Mouse (Mus musculus): ENCODE data around the gene Psme2.

Psme2 gene

DNA sequence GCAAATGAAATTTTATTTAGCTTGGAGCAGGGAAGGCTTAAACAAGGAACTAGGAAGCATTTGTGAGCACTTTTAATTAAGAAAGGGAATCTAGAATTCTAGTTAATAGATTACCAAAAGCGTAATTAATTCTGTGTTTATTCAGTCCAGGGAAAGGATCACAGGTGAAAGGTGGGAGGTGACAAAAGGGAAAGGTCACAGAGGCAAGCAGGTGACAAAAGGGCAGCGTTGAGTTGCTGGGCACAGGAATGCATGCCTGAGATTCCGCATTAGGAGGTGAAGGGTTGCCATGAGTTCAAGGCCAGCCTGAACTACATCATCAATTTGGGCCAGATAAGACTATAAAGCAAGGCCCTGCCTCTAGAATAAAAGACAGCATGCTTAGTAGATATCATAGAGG is 23.4 kb downstream of the Psme2 start:
- DNase-seq (ENCODE audit: low spot score in 2 of 2) = no peak

DNA sequence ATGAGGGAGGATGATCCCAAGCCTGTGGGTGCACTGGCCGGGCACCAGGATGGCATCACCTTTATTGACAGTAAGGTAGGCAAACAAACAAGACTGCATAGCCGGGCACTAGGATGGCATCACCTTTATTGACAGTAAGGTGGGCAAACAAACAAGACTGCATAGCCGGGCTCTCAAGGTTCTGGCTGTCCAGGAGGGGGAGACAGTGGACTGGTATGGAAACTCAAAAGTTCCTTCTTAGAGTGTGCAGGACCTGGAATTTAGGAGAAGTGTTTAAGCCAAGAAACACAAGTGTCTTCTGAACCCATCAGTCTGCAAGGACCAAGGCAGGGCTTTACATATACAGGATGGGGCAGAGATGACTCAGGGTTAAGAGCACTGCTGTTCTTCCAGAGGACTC is 25.2 kb downstream of the Psme2 start:
- DNase-seq (ENCODE audit: low spot score in 2 of 2) = no peak

- DNase-seq (ENCODE audit: low spot score in 2 of 2) = no peak
Observed at GRCm38 (mm10) chr14:55563249-55563648, 27.7 kb downstream of the Psme2 start.

DNA sequence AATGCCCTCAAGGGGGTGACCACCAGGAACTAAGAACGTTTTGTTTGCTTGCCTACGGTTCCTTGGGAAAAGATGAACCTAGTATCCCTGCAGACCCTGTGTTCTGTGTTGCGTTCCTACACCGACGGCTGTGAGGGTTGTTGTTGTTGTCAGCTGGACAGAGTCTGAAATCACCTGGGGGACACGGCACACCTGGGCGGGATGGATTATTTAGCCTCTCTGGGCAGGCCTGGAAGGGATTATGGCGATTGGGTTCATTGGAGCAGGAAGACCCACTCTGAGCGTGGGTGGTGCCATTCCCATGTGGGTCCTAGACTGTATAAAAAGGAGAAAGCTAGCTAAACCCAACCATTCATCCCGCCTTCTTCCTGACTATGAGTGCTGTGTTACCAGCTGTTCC is 29.1 kb downstream of the Psme2 start:
- no peak for DNase-seq (ENCODE audit: low spot score in 2 of 2)

- peak; percentile 98 to 99 for DNase-seq (ENCODE audit: low spot score in 2 of 2)
Observed at GRCm38 (mm10) chr14:55560202-55561073, 30.5 kb downstream of the Psme2 start, which contains the start of gene A730061H03Rik. Gene A730061H03Rik, minus strand, starts transcription at chr14:55560406.

- peak; percentile 74 to 91 for DNase-seq (ENCODE audit: low spot score in 2 of 2)
Observed at GRCm38 (mm10) chr14:55559799-55560201, 31.1 kb downstream of the Psme2 start, which contains the start of gene Dcaf11. Gene Dcaf11, plus strand, starts transcription at chr14:55560006.

GRCm38 (mm10) chr14:55558740-55559448 is 32.0 kb downstream of the Psme2 start:
- DNase-seq (ENCODE audit: low spot score in 2 of 2) = no peak

DNA sequence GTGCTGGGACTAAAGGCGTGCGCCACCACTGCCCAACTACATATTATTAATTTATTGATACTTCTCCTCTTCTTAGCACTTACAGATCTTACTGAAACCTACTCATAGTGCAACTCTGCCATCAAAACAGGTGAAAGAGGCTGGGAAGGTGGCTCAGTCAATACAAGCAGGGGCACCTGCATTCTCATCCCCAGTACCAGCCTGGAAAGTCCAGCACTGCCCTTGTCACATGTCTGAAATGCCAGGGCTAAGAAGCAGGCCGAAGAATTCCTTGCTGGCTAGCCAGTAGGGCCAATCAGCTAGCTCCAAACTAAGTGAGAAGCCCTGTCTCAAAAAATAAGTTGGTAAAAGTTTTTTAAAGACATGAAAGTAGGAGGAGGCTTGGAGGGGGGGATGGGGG is 33.3 kb downstream of the Psme2 start:
- DNase-seq (ENCODE audit: low spot score in 2 of 2) = no peak

DNA sequence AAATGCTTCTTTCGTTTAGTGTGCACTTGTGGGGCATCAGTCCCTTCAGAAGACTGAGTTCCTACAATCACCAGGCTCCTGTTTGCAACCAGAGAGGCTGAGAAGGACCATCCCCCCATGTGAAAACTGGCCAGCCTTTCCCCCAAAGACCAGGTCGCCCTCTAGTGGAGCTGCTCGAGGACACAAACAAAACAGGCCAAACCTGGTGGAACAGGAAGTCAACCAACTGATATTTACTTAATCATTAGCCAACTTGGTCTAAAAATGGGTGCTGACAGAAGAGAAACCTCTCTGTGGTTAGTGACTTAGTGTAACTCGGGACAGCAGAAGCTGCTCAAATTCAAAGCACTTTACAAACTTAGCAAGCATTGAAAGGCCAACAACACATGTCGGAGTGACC is 33.9 kb downstream of the Psme2 start:
- DNase-seq (ENCODE audit: low spot score in 2 of 2) = peak in 1 of 2 experiments; percentile 79

- no peak for DNase-seq (ENCODE audit: low spot score in 2 of 2)
Observed at GRCm38 (mm10) chr14:55555788-55556187, 35.1 kb downstream of the Psme2 start.

DNA sequence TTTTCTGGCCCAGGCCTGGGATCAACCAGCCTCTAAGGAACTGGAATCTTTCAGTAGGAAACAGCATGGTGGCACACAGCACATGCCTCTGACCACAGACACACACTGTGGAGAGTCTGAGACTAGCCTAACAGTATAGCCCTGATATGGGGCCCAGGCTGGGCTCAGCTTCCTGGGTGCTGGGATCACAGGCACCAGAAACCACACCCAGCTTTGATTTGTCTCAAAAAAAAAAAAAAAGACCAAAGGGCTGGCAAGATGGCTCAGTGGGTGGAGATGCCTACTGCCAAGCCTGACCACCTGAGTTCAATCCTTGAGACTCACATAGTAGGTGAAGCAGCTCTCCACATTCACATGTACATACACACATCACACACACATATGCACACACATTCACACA is 36.3 kb downstream of the Psme2 start:
- no peak for DNase-seq (ENCODE audit: low spot score in 2 of 2)

- DNase-seq (ENCODE audit: low spot score in 2 of 2) = no peak
Observed at GRCm38 (mm10) chr14:55551794-55552193, 39.1 kb downstream of the Psme2 start.

GRCm38 (mm10) chr14:55551347-55551746 is 39.6 kb downstream of the Psme2 start:
- DNase-seq (ENCODE audit: low spot score in 2 of 2) = no peak

DNA sequence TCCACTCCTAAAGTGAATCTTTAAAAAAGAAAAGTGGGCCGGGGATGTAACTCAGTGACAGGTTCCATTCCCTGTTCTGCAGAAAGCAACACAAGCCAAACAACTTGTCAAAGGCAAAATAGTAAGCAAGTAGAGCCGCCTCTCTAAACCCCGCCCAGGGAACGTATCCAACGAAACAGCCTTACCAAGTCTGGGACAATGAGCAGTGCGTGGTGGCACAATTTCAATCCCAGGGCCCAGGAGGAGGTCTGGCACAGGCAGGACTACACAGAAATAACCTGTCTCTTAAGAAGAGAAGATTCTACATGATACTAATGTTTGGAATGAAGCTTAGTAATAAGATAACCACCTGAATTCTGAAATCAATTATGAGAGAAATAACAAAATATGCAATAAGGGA is 40.7 kb downstream of the Psme2 start:
- no peak for DNase-seq (ENCODE audit: low spot score in 2 of 2)

DNA sequence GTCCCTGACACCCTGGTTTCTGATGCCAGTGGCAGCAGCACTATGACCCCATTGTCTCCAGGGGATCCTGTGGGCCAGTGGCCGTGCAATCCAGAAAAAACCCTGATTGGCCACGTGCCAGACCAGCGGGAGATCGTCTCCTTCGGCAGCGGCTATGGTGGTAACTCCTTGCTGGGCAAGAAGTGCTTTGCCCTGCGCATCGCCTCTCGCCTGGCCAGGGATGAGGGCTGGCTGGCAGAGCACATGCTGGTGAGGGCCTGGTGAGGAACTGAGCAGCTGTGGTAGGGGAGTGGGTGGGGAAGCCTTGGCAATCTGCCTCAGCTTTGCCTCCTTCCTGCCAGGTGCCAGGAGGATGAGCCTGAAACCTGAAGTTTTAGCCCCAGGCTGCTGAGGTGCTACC is 46.6 kb downstream of the Psme2 start:
- DNase-seq (ENCODE audit: low spot score in 2 of 2) = no peak

DNA sequence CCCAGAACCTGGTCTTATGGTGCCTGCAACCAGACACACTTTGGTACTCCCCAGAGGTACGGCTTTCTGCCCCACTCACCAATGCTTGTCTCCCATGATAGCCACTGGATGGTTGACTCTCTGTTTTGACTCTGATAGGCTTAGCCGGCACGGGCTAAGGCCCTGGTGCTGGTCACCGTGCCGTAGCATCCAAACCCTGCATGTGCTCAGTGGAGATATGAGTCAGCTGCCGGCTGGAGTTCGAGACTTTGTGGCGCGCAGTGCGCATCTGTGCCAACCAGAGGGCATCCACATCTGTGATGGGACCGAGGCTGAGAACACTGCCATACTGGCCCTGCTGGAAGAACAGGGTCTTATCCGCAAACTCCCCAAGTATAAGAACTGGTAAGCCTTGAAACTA is 48.6 kb downstream of the Psme2 start:
- no peak for DNase-seq (ENCODE audit: low spot score in 2 of 2)

GRCm38 (mm10) chr14:55540787-55541321 is 50.1 kb downstream of the Psme2 start:
- peak in 1 of 2 experiments; percentile 74 for DNase-seq (ENCODE audit: low spot score in 2 of 2)

DNA sequence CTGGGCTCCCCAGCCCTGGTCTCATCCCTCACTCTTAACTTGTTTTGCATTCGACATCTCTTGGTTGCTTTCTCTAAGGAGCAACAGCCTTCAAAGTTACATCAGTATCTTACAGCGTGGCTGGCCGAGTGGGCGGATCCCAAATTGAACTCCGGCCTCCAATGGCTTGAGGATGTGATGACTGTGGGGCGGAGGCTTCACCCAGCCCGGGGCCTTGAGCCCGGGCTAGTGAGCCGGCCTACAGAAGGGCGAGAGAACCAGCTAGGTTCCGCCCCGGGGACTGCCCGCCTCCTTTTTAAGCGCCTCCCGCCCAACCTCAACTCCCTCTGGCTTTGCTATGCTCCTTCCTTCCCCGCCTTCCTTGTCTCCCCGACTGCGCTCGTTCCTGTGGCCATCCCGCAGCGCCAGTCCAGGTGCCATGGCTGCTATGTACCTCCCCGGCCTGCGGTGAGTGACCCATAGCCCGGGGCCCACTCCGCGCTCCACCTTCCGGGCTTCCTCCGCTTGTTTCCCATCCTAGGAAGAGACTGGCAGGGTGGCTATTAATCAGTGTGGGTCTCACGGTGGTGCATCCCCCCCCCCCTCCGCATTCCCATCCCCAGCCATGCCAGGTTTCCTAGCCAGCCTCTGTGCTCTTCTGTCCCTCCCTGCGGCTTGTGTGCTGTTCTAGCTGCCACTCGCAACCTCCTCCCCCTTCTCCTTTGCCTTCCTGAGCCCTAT is 50.7 kb downstream of the Psme2 start, which contains the start of gene Pck2:
Pck2 (plus strand) TSS at position 200 of the 720 bp plus-strand sequence.
- peak in 1 of 2 experiments; percentile 80 for DNase-seq (ENCODE audit: low spot score in 2 of 2)

All from left cerebral cortex, adult 9 months (tissue).